Mouse (Mus musculus) ES-Bruce4 (cell line): ENCODE measurements around the gene Adam15.

Source experiments
- CTCF ChIP-seq: IDR thresholded peaks from one replicate; pipeline ENCODE4 v1.8.1; 2011; ENCODE audit warnings: low read depth, low read length
- EP300 ChIP-seq: IDR thresholded peaks from 2 replicates; pipeline ENCODE4 v1.6.1; 2011; ENCODE audit warnings: low read depth, low read length; ENCODE audit not compliant: insufficient read depth
- POLR2A ChIP-seq: IDR thresholded peaks from one replicate; pipeline ENCODE4 v1.8.1; 2011; ENCODE audit warnings: low read length; ENCODE audit not compliant: insufficient read depth

DNA sequence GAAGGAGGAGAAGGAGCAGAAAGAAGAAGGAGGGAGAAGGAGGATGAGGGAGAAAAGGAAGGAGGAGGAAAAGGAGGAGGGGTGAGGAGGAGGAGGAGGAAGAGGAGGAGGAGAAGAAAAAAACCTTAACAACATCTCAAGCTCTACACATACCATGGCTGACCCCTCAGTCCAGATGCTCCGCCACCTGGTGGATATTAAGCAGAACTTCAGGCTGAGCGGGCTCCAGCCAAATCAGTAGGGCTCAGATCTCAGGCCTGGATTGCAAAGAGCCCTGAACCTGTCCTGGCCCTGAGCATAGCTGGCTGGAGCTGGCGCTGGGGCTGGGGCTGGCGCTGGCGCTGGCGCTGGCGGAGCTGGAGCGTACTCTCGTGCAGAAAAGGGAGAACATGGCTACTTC lies 41.7 kb downstream of the Adam15 start:
- TF ChIP-seq POLR2A (no peak), CTCF (peak; percentile 84), EP300 (no peak)
